Mouse (Mus musculus) urinary bladder, postnatal 14 days (tissue): ENCODE data around the gene Adamts4.
"Not testable (repeated sequence)": the region's sequence is repeated elsewhere in the genome, so short reads cannot be mapped to it uniquely, and the experiment has no call there.

Experiments used
- DNase-seq: peaks from one replicate; pipeline ENCODE4 v3.0.0; 2021; ENCODE audit warnings: low spot score

Adamts4 gene

GRCm38 (mm10) chr1:171279012-171279705, 28.9 kb downstream of the Adamts4 start:
- DNase-seq = no peak

GRCm38 (mm10) chr1:171279721-171280120, 29.5 kb downstream of the Adamts4 start:
- no peak for DNase-seq

GRCm38 (mm10) chr1:171280250-171280915, 30.2 kb downstream of the Adamts4 start:
- no peak for DNase-seq

DNA sequence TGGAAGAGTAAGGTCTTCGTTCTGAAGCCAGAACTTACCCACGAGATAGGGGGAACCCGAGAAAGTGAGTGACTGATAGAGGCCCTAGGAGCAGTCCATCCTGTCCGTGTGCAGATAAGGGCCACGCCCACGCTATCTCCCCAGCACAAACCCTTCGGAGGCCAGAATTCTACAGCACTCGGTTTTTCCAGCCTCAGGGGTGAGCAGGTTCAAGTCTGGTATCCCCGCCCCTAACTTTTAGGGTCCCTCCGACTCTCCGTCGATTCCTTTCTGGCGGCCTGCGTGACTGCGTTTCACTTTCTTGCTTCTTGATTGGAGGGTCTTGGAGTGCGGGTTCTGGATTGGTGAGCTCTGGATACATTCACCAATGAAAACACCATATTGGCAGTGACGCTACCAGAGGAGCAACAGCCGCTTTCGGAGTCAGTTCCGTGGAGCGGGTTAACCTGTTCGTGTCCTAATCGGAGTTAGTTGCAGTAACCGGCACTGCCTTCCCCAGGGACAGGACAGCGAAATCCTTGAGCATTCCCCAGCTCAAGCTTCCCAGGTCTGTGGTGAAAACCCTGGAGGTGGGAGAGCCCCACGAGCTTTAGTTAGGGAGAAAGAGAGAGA, 30.8 kb downstream of the Adamts4 start, which contains the start of gene Ppox:
Ppox (minus strand) TSS at position 271 of the 612 bp plus-strand sequence.
- DNase-seq = peak; percentile 90

DNA sequence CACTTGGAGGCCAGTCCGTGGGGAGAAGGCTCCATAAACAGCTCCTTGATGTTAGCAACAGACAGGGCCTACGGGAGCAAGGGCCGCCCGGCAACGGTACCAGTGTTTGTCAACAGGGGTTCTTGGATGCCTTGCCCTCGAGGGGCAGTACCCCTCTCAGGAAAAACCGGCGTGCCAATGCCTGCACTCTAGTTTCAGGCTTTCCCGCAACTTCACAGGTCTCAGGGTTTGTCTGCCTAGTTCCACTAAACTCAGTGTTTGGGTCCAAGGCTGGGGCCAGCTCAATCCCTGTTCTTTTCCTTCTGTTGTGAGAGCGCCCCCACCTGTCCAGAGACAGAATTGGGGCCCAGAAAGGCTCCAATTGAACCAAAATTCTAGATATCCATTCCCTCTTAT, 31.3 kb downstream of the Adamts4 start:
- DNase-seq = peak; percentile 85

DNA sequence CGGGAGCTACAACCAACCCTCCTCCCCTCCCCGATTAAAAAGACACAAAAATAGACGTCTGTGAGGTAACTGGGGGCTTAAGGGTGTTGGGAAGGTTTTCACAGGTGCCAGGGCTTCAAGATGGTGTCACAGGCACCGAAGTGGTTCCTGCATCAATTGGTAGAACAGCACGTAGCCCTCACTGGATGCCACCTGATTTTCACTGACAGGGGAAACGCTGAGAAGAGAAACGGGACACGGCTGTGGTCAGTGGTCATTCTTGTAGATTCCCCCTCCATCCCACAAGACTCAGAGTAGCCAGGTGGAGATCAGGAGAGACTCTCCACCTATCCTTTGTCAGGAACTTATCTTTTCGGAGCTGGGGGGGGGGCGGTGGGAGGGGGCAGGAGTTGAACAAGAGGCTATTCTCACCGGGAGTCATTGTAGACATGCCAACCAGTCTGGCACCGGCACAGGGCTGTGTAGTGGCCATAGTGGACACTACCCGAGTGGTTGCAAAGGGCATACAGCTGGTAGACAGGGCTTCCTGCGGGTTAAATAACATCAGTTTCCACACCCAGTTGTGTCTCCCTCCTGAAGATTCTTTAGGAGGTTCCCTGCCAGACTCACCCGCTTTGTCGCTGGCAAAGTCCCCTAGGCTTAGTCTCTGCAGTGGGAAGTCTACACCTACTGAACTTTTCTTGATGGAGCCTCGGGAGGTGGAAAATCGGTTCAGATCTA, 32.0 kb downstream of the Adamts4 start:
- no peak for DNase-seq

DNA sequence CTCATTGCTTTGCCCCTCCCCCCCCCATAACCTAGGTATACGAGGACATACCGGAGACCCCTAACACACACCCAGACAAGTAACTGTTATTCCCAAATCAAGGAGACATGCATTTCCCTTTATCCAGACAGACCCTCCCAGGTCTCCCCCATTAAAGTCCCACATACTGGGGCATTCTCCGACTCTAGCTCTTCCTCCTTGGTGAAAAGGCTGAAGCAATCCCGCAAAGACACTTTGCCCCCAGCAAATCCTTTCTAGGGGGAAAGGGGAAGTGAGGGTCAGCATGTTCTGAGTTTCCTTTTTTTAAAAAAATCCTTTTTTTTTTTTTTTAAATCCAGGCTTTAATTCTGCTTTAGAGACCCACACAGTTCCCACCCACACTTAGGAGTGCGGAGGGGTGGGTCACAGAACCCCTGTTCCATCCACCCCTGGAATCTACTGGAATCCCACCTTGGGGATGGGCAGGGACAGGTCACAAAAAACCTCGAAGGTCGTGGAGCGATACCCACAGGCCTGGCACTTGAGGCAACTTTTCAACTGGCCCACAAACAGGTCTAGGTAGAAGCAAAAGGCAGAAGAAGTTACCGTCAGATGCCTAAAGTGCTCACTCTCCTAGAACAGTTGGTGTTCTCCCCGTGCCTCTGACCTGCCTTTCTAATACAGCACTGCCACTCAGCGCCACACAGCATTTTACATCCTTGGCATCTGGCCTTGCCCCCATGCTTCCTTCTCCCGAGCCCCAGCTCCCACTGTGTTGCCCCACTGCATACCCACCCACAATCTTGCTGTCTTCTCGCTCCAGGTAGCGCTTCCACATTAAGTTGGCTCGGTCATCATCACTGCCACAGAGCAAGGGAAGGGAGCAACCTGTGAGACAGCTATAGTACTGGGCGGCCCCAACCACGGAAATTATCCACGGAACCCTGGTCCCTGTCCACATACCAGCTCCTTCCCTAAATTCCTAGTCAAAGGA, 33.3 kb downstream of the Adamts4 start:
- no peak for DNase-seq

DNA sequence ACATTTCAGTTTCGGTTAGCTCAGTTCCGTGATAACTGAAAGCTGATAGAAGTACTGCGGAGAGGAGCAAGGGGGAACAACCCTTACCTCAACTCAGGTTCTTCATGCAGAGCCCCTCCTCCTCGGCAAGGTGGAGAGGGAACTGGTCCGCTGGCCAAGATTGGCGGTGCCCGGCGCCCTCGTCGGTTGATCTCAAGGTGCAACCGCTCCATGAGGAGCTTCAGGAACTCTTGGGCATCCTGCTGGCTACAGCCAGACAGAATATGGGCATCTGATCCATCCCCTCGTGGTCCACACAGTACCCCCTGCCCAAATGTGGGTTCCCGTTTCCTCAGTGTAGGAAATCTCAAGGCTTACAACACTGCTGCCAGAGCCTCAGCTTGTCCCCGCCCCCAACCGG, 34.3 kb downstream of the Adamts4 start:
- no peak for DNase-seq

DNA sequence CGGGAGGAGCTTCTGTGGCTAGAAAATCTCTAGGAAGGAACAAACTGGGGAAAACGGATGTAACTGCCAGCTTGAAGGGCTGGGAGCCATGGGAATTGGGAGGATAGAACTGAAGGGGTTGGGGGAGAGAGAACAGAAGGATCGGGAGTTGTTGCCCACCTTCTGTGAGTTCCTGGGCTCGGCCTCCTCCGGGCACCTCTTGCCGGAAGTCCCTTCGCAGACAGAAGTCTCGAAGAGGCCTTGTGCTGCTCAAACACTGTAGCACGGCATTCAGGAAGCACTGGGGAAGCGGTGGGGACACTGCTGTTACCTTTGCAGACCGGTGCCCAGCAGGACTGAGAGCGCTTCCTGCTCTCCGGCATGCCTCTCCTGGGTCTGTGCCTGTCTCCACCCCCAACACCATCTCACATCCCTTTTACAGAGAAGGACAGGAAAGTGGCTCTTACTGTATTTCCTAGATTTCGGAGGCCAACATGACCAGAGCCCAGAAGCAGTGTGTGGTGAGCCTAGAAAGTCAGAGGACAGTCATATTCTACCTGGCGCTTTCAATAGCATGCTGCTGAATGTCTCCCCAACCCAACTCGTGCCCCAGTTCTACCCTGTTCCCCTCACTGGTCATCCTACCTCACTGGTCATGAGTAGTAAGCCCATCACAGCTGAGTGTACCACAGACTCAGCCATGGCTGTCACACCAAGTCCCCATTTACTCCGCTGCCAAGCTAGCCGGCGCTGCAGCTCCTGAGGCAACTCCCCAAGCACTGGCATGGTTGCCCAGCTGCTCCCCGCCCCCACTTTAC, 35.1 kb downstream of the Adamts4 start:
- no peak for DNase-seq

DNA sequence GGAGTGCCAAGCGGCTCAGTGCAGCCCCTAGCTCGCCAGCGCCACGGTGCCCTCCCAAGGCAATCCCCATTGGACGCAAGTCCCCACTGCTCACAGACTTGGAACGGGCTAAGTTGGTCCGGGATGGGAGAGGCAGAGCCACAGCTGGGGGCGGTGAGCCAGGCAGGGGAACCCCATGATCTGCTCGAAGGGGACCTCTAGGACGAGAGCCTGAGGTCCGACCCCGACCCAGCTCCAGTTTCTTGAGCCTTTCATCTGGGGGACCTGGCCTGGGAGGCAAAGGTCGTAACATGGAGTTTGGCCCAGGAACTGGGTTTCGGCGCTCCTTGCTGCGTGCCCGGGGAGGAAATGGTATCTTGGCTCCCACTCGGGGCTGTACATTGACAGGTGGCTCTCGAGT, 36.3 kb downstream of the Adamts4 start:
- no peak for DNase-seq

GRCm38 (mm10) chr1:171287136-171288081, 37.2 kb downstream of the Adamts4 start, which contains the start of gene Usp21:
Usp21 (minus strand) TSS chr1:171287991.
- DNase-seq = peak; percentile 93

DNA sequence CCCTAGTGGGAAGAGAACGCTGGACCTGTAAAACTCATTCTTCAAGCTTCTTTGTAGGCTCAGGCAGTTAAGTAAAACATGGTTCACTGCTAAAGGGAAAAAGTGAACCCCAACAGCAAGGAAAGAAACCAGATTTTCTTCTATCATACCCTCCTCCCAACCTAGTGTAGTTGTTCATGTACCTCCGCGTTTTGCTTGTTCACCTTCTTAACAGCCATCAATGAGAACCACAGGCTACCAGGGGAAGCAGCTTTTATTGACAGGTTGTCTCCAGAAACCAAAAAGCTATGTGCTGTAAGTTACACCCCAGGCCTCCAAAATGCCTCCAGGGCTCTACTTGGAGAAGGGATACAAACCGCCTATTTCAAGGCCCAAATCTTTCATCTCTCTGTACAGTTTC, 38.1 kb downstream of the Adamts4 start:
- DNase-seq = no peak

GRCm38 (mm10) chr1:171293351-171293750, 43.1 kb downstream of the Adamts4 start:
- DNase-seq = no peak

DNA sequence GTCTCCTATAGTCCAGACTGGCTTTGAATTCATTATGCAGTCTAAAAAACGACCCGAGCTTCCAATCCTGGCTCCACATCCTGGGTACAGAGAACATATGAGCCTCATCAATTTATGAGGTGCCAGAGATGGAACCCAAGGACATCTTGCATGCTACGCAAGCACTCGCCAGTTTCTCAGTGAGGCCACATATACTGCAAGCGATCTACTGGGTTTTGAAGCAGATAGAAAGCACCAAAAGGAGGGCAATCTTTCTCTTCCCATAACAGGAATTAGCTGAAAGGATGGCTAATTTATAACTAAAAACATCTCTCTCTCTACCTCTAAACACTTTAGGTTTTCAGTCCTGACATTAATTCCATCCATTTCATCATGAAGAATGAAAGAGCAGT, 43.7 kb downstream of the Adamts4 start:
- no peak for DNase-seq

DNA sequence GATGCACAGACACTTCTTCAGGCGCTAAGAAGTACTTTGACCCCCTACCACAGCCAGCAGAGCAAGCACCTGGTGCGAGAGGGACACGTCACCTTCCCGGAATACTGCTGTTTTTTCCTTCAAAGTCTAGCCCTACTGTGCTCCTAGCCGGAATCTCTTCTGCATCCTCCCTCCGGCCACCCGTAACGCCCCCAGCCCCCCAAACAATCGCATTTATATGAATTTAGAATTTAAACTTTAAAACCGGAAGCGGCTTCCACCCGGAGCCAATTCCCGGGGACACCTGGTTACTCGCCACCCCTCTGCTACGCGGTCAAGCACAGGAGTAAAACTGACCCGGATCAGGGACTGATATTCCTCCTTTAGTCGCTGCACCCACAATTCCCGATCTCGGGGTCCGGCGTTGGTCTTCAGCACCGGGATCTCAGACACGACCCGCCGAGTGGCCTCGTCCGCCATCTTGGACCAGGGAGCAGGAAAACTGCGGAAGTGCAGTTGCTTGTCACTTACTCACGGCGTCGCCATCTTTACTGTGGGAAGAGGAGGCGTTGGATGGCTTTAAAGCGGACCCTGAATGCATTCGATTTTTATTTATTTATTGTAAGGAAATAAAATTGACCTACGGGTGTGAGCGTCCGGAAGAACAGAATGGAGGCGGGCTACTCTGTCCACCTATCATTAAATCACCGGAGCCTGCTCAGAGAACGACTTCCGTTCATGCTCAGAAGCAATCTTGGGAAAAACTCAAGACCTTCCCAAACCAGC, 44.3 kb downstream of the Adamts4 start, which contains the start of gene Ufc1:
Ufc1 (minus strand) TSS at position 727 of the 765 bp plus-strand sequence.
- peak; percentile 85 for DNase-seq

GRCm38 (mm10) chr1:171295063-171295402, 44.8 kb downstream of the Adamts4 start:
- DNase-seq = no peak

DNA sequence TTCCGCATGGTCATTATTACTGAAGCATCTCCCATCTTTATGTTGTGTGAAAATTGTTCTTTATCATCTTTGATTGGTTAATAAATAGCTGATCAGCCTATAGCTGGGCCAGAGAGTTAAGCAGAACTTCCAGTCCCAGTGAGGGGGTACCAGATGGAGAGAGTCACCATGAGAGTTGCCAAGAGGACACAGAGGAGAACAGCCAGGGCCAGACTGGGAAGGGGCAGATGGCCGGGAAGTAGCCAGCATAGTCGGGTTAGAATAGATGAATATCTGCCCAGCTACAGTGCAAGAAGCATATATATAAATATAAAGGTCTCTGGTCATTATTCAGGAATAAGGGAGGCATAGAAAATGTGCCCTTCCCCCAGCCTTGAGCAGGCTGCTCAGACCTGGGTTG, 48.0 kb downstream of the Adamts4 start:
- no peak for DNase-seq

DNA sequence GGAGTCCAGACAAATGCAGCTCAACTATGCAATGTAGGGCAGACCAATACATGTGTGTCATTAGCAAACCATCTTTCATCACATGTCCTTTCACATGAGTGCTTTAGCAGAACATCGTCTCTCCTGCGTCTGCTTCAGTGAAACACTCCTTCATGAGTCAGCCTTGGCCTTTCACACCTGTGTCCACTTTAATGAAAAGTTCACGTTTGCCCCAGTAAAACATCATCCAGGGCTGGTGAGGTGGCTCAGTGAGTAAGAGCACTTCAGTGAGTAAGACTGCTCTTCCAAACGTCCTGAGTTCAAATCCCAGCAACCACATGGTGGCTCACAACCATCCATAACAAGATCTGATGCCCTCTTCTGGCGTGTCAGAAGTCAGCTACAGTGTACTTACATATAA, 55.9 kb downstream of the Adamts4 start:
- DNase-seq = not testable (repeated sequence)

- DNase-seq = no peak
Observed at GRCm38 (mm10) chr1:171309321-171309720, 59.1 kb downstream of the Adamts4 start.
